Mouse (Mus musculus) stomach, embryonic 16.5 days (tissue): Measurements from ENCODE around the gene Trpm8. TPM values are rescaled to one million over a fixed set of nuclear protein-coding genes. Genes with fewer than 3 reads are reported as not detected.

Source experiments
- ATAC-seq: fragments of 200-750 bp; cut with Nextera tagmentation; 2 replicates; pipeline ENCODE4 v1.8.0; 2017; ENCODE audit warnings: moderate number of reproducible peaks, moderate TSS enrichment; ENCODE audit not compliant: insufficient read depth, low FRiP score
- H3K27ac ChIP-seq: fragments of 300-500 bp; sonication (generic); 2 replicates; pipeline ENCODE4 v1.5.1; 2014; ENCODE audit warnings: low read length
- H3K27me3 ChIP-seq: fragments of 300-500 bp; sonication (generic); 2 replicates; pipeline ENCODE4 v1.6.1; 2014; ENCODE audit warnings: low read length, control low read depth, mixed read lengths; ENCODE audit not compliant: control insufficient read depth, insufficient read depth
- H3K36me3 ChIP-seq: fragments of 300-500 bp; sonication (generic); 2 replicates; pipeline ENCODE4 v1.6.1; 2014; ENCODE audit warnings: low read length; ENCODE audit not compliant: control insufficient read depth, insufficient read depth
- H3K4me1 ChIP-seq: fragments of 300-500 bp; sonication (generic); 2 replicates; pipeline ENCODE4 v1.6.1; 2014; ENCODE audit warnings: low read length, control low read depth, mixed read lengths; ENCODE audit not compliant: control insufficient read depth, insufficient read depth
- H3K4me2 ChIP-seq: fragments of 300-500 bp; sonication (generic); 2 replicates; pipeline ENCODE4 v1.6.1; 2014; ENCODE audit warnings: low read depth, low read length, mixed read lengths
- H3K4me3 ChIP-seq: fragments of 300-500 bp; sonication (generic); replicated peaks from 2 replicates; pipeline ENCODE4 v1.5.1; 2014; ENCODE audit warnings: mild to moderate bottlenecking, low read length
- H3K9ac ChIP-seq: fragments of 300-500 bp; sonication (generic); 2 replicates; pipeline ENCODE4 v1.6.1; 2014; ENCODE audit warnings: low read length
- H3K9me3 ChIP-seq: fragments of 300-500 bp; sonication (generic); replicated peaks from 2 replicates; pipeline ENCODE4 v1.6.1; 2016; ENCODE audit warnings: low read length, control low read depth; ENCODE audit not compliant: control insufficient read depth
- WGBS: fragments of 180-500 bp; shearing (Covaris S2); extraction: QIAGEN DNeasy Blood & Tissue Kit; methylation state at CpG from one replicate; pipeline ENCODE4 v1.1.7; 2014; 5-methylcytosine and 5-hydroxymethylcytosine counted together
- polyA plus RNA-seq: library from polyadenylated mRNA; unstranded; fragments of >200 nt; fragmentation: Nextera tagmentation; extraction: Ambion mirVana; gene quantifications from 2 replicates; pipeline ENCODE4 v1.2.1, GENCODE M21; 2015

The Trpm8 gene
- polyA plus RNA-seq, 1 experiment from 2014 or later: not detected

DNA sequence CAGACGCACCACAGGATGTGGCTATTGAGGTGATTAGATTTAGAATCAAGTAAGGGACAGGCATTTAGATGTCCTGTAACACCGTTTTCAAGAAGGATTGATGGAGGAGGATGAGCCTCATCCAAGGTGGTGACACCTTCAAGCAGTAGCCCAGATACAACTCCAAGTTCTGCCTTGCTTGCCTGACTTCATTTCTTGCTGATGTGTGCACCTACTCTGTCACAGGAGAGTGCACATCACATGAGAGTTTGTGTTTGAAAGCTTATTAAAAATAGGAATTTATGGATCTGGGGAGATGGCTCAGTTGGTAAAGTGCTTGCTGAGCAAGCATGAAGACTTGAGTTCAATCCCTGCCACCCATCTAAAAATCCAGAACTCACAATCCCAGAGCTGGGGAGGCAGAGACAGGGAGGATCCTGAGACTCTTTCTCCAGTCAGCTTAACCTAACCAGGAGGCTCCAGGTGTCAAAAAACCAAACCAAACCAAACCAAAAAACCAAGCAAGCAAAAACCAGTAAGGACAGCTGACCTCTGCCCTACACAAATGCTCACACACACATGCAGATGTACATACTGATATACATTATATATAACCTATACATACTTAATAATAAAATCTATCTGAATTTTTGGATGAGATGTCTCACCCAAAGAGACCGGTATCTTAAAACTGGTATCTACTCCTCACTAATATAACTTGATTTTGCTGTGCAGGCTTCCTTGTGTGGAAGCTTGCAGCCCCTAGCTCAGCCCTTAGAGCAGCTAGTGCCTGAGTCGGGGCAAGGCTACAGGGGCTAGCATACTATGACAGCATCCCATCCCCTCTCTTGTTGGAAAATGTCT lies 21.4 kb downstream of the Trpm8 start:
- no peaks in the 10 kb centered on the region for H3K27me3 ChIP-seq
- no peaks in the 10 kb centered on the region for H3K36me3 ChIP-seq
- no peak overlapping the region for H3K4me2 ChIP-seq
- H3K4me1 ChIP-seq: no peaks in the 10 kb centered on the region
- H3K9ac ChIP-seq: no peak overlapping the region
- H3K4me3 ChIP-seq: no peak overlapping the region
- peaks cover 33% of the 10 kb centered on the region for H3K9me3 ChIP-seq
- no peak for ATAC-seq
- H3K27ac ChIP-seq: no peak overlapping the region
- 58% methylated on average over 4 of the region's 4 CpGs for WGBS

DNA sequence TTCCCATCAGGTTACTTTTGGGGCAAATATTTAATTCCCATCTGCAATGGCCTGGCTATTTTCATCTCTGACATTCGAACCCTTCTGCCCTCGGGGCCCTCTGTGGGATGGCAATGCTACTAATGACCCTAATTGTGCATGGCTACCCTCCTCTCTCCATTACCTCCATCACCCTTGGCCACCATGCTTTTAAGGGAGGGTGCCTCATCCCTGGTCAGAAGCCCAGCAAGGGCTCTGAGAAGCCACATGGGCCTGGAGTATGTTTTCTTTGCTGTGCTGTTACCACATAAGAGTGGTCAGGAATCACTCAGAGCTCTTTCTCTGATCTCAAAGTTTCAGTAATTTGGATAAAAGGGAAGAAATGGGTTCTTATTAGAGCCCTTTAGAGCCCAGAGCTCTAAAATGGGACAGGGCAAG lies 22.1 kb downstream of the Trpm8 start:
- Histone ChIP-seq H3K27me3 (no peaks in the 10 kb centered on the region), H3K27ac (no peak overlapping the region), H3K4me1 (no peaks in the 10 kb centered on the region), H3K9me3 (peaks cover 39% of the 10 kb centered on the region), H3K9ac (no peak overlapping the region), H3K4me3 (no peak overlapping the region), H3K4me2 (no peak overlapping the region), H3K36me3 (no peaks in the 10 kb centered on the region)
- no peak for ATAC-seq
- WGBS: 78% methylated on average over 2 of the region's 2 CpGs

DNA sequence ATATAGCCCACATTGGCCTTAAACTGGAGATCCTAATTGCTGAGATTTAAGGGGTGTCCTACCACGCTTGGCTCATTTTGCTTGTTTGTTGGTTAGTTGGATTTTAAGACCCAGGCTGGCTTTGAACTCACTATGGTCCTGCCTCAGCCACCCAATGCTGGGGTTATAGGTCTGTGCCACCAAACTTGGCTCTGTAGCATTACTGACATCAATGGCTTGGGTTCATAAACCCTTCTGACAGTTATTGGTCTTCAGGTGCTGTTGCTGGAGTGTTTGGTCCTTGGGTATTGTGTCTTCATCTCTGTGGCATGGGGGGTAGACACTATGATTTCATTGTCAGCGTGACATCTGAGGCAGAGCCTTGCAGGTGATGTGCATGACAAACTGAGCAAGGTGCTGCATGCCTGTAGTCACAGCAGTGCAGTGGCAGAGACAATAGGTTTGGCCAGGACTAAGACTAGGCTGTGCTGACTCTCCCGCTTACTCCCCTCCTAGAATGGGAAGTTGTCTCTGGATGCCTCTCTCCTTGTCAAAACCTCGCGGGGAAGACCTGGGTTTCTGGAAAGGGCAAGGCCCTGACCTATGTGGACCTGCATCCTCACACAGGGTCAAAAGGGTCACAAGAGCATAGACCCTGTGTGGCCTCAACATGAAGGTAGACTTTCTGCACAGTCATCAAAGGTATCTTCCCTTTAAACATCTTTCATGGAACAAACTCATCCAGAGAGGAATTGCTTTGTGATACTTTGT lies 23.0 kb downstream of the Trpm8 start:
- peaks cover 40% of the 10 kb centered on the region for H3K9me3 ChIP-seq
- WGBS: 40% methylated on average over 5 of the region's 5 CpGs

DNA sequence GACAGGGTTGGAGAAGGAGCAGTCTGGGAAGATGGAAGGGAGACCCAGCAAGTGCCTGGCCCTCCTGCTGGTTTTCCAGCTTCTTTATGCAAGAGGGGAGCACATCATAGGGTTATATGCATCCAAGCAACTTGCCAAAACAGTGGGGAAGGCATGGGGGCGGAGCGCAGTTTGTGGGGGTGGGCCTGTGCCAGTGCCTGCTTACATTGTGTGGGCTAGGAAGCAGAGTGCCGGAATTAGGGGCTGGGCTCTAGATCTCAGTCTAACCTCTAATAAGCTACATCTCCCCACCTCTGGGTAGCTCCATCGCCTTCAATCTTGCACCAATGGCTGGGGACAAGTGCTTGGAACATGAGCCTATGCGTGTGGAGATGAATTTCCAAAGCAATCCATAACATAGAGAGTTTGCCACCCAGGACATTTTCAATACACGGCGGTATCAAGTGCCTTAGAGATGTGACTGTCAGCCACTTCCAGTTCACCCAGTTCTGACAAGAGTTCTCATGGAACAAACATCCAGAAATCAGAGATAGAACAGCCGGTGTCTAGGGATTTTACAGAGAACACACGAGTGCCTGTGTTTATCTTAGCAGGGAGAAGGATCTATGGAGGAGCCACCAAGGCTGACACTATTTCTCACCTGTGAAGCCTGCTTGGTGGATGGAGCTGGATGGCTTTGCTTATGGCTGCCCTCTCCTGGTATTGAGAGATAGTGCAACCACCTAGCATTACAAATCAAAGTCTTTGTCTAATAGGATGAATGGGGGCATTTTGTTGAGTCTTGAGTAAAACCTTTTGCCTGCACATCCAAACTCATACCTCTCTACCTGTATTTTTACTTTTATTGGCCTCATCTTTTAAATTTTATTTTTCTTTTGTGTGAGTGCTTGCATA lies 23.9 kb downstream of the Trpm8 start:
- ATAC-seq: 0 out of 2 replicates have a peak, but pooled peaks have one; percentile 0
- peaks cover 33% of the 10 kb centered on the region for H3K9me3 ChIP-seq
- no peaks in the 10 kb centered on the region for H3K4me1 ChIP-seq

More for the DNA sequence above, 23.0 kb downstream of the Trpm8 start:
- Histone ChIP-seq H3K9ac (no peak overlapping the region), H3K36me3 (no peaks in the 10 kb centered on the region), H3K4me2 (no peak overlapping the region), H3K27me3 (no peaks in the 10 kb centered on the region), H3K4me3 (no peak overlapping the region), H3K27ac (no peak overlapping the region), H3K4me1 (no peaks in the 10 kb centered on the region)
- 0 out of 2 replicates have a peak, but pooled peaks have one; percentile 15 for ATAC-seq

DNA sequence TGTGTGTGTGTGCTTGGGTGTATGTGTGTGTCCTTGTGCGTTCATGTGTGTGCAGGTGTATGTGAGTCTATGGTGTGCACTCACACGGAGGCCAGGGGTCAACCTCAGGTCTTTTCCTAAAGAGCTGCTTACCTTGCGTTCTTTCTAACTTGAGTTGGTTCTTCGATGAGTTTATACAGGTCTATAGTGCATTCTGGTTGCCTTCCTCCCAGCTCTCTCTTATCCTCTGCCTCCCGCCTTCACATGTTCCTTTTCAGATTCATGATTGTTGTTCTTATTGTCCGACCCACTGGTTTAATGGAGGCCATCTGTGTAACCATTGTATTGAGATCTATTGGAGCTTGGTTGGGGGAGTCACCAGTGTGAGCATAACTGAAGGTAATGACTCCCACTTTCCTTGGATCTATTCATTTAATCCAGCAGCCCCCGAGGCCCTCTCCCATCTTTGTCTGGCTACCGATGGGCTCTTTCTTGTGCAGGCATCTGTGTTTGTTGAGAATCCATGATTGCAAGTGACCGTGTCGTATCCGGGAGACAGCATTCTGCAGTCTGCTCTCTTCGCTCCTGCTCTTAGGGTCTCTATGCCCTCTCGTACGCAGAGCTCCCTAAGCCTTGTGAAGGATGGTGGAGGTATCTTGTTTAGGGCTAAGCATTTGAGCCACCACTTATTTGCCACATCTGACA lies 24.7 kb downstream of the Trpm8 start:
- 65% methylated on average over 14 of the region's 14 CpGs for WGBS
- H3K27me3 ChIP-seq: no peaks in the 10 kb centered on the region
- no peak overlapping the region for H3K9ac ChIP-seq
- H3K36me3 ChIP-seq: no peaks in the 10 kb centered on the region
- no peaks in the 10 kb centered on the region for H3K4me1 ChIP-seq
- no peak overlapping the region for H3K4me2 ChIP-seq
- no peak for ATAC-seq
- peaks cover 38% of the 10 kb centered on the region for H3K9me3 ChIP-seq
- H3K4me3 ChIP-seq: no peak overlapping the region
- H3K27ac ChIP-seq: no peak overlapping the region

More for the DNA sequence above, 23.9 kb downstream of the Trpm8 start:
- 65% methylated on average over 9 of the region's 9 CpGs for WGBS
- Histone ChIP-seq H3K27me3 (no peaks in the 10 kb centered on the region), H3K9ac (no peak overlapping the region), H3K4me2 (no peak overlapping the region), H3K27ac (no peak overlapping the region), H3K4me3 (no peak overlapping the region), H3K36me3 (no peaks in the 10 kb centered on the region)

DNA sequence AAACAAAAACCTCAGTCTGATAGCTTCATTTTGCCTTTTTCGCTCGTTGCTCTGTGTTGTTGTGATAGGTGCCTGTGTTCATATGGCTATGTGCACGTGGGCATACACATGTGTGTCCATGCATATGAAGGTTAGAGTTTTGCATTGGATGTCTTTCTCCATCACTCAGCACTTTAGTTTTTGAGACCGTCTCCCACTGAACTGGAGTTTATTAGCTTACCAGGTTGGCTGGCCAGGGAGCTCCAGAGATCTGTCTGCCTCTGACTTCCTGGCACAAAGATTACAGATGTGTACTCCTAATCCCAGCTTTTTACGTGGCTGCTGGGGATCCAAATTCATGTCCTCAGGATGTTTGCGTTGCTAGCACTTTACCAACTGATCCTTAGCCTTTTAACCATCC lies 26.3 kb downstream of the Trpm8 start:
- Histone ChIP-seq H3K4me2 (no peak overlapping the region), H3K9me3 (peaks cover 38% of the 10 kb centered on the region), H3K4me1 (no peaks in the 10 kb centered on the region), H3K9ac (no peak overlapping the region), H3K4me3 (no peak overlapping the region), H3K27me3 (no peaks in the 10 kb centered on the region), H3K36me3 (no peaks in the 10 kb centered on the region), H3K27ac (no peak overlapping the region)
- ATAC-seq: no peak
- 63% methylated on average over 6 of the region's 6 CpGs for WGBS

DNA sequence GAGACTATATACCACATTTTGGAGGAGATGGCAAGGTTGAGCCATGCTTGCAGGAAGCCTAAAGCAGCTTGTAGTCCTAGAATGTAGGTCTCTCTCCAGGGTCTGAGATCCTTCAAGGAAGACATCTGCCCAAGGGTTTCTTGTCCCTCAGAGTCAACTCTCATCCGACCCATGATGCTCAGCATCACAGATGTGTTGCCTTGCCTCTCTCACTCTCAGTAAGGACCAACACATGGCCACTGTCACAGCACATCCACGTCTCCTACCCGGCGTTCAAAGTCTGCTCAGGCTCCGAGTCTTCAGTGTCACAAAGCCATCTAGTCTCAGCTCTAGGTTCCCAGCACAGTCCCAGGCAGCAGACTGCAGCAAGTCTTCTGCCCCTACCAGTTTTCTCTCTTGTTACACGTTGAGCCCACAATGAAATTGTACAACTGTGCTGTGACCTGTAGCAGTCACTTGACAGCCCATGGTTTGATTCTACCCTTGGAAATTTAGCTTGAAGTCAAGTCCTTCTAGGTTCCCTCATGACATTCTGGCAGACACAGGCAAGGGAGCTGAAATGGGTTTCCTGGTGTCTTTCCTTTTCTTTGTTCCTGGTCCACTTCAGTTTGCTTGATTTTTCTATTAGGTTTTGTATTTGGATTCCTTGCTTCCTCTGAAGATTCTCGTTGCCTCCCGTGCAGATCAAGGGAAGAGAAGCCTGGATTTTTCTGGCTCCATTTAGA lies 27.0 kb downstream of the Trpm8 start:
- Histone ChIP-seq H3K9ac (no peak overlapping the region), H3K4me2 (no peak overlapping the region), H3K4me1 (no peaks in the 10 kb centered on the region), H3K4me3 (no peak overlapping the region), H3K36me3 (no peaks in the 10 kb centered on the region), H3K27me3 (no peaks in the 10 kb centered on the region), H3K27ac (no peak overlapping the region), H3K9me3 (peaks cover 42% of the 10 kb centered on the region)
- WGBS: 61% methylated on average over 8 of the region's 8 CpGs
- ATAC-seq: no peak
